Mouse (Mus musculus) midbrain, embryonic 15.5 days (tissue): ENCODE measurements around the gene Capsl. TPM values are rescaled to one million over a fixed set of nuclear protein-coding genes. Genes with fewer than 3 reads are reported as not detected.

ENCODE experiments used
- ATAC-seq: fragments of 200-750 bp; cut with Nextera tagmentation; replicated peaks from 2 replicates; pipeline ENCODE4 v1.8.0; 2017; ENCODE audit warnings: moderate TSS enrichment
- H3K27ac ChIP-seq: fragments of 300-500 bp; sonication (generic); 2 replicates; pipeline ENCODE4 v1.5.1; 2015; ENCODE audit warnings: mild to moderate bottlenecking, inconsistent platforms
- H3K27me3 ChIP-seq: fragments of 300-500 bp; sonication (generic); replicated peaks from 2 replicates; pipeline ENCODE4 v1.6.1; 2015; ENCODE audit warnings: inconsistent platforms
- H3K36me3 ChIP-seq: fragments of 300-500 bp; sonication (generic); replicated peaks from 2 replicates; pipeline ENCODE4 v1.6.1; 2015; ENCODE audit warnings: inconsistent platforms
- H3K4me1 ChIP-seq: fragments of 300-500 bp; sonication (generic); 2 replicates; pipeline ENCODE4 v1.6.1; 2015; ENCODE audit warnings: inconsistent platforms
- H3K4me2 ChIP-seq: fragments of 300-500 bp; sonication (generic); 2 replicates; pipeline ENCODE4 v1.6.1; 2015; ENCODE audit warnings: inconsistent platforms, mild to moderate bottlenecking, moderate library complexity
- H3K4me3 ChIP-seq: fragments of 300-500 bp; sonication (generic); 2 replicates; pipeline ENCODE4 v1.5.1; 2015; ENCODE audit warnings: mild to moderate bottlenecking, inconsistent platforms
- H3K9ac ChIP-seq: fragments of 300-500 bp; sonication (generic); 2 replicates; pipeline ENCODE4 v1.6.1; 2015; ENCODE audit warnings: mild to moderate bottlenecking, inconsistent platforms
- H3K9me3 ChIP-seq: fragments of 300-500 bp; sonication (generic); 2 replicates; pipeline ENCODE4 v1.6.1; 2016; ENCODE audit warnings: inconsistent platforms
- WGBS: fragments of 180-500 bp; shearing (Covaris S2); methylation state at CpG from one replicate; pipeline ENCODE4 v1.1.7; 2015; ENCODE audit warnings: mixed read lengths; 5-methylcytosine and 5-hydroxymethylcytosine counted together
- polyA plus RNA-seq: library from polyadenylated mRNA; unstranded; fragments of >200 nt; fragmentation: Nextera tagmentation; extraction: Ambion mirVana; gene quantifications from 2 replicates; pipeline ENCODE4 v1.2.1, GENCODE M21; 2015

Capsl gene
- polyA plus RNA-seq, 1 experiment from 2014 or later, result 3.7 TPM

DNA sequence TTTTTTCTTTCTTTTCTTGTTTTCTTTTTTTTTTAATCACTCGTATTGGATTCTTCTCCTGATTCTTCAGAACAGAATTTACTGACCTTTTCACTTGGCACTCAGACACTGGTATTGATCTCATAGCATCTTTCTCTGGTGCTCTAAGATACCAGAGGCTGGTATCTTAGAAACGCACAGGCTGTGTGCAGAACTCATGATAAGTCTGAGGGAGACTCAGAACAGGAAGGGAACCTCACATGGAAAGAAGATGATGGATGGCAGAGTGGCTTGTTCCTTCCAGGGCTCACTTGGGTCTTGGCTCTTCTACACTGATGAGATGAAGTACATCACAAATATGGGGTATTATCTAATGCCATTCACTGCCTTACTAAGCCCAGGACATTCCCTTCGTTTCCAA, 36.8 kb downstream of the Capsl start:
- Histone ChIP-seq H3K4me1 (no peaks in the 10 kb centered on the region), H3K36me3 (no peaks in the 10 kb centered on the region), H3K4me3 (no peak overlapping the region), H3K27me3 (no peaks in the 10 kb centered on the region), H3K27ac (no peak overlapping the region), H3K9ac (no peak overlapping the region), H3K4me2 (no peak overlapping the region), H3K9me3 (no peaks in the 10 kb centered on the region)
- ATAC-seq, result no peak
- WGBS, result 67% methylated on average over 3 of the region's 3 CpGs

DNA sequence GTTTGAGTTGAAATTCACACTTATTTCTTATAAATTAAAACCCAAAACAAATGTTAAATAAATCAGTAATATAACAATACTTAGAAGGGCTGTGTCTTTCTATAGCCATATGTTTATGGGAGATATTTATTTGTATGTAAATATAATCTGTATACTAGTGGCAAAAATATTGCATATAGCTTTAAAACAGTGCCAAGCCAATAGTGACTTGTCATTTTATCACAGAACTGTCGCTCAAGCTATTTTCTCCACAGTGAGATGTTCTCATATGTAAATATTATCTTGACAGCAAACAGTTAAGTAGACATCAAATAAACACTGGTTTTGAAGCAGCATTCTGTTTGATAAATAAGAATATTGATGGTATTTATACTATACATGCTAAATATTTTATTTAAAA, 37.4 kb downstream of the Capsl start:
- Histone ChIP-seq H3K9me3 (no peaks in the 10 kb centered on the region), H3K4me1 (no peaks in the 10 kb centered on the region), H3K36me3 (no peaks in the 10 kb centered on the region), H3K9ac (no peak overlapping the region), H3K4me3 (no peak overlapping the region), H3K4me2 (no peak overlapping the region), H3K27ac (no peak overlapping the region), H3K27me3 (no peaks in the 10 kb centered on the region)
- WGBS, result 93% methylated on average over 1 of the region's 1 CpGs
- ATAC-seq, result no peak

GRCm38 (mm10) chr15:9489417-9490118, 53.7 kb downstream of the Capsl start:
- Histone ChIP-seq H3K36me3 (no peaks in the 10 kb centered on the region), H3K27ac (no peak overlapping the region), H3K4me3 (no peak overlapping the region), H3K9me3 (no peaks in the 10 kb centered on the region), H3K9ac (no peak overlapping the region), H3K4me1 (no peaks in the 10 kb centered on the region), H3K27me3 (no peaks in the 10 kb centered on the region), H3K4me2 (no peak overlapping the region)
- WGBS, result 89% methylated on average over 2 of the region's 2 CpGs
- no peak for ATAC-seq

- no peak overlapping the region for H3K27ac ChIP-seq
Observed at GRCm38 (mm10) chr15:9492077-9492476, 56.2 kb downstream of the Capsl start.

More at GRCm38 (mm10) chr15:9492077-9492476, 56.2 kb downstream of the Capsl start:
- no peak overlapping the region for H3K9ac ChIP-seq
- H3K4me3 ChIP-seq, result no peak overlapping the region
- WGBS, result 77% methylated on average over 3 of the region's 3 CpGs
- no peaks in the 10 kb centered on the region for H3K4me1 ChIP-seq
- no peak overlapping the region for H3K4me2 ChIP-seq
- H3K9me3 ChIP-seq, result no peaks in the 10 kb centered on the region
- no peaks in the 10 kb centered on the region for H3K36me3 ChIP-seq
- no peak for ATAC-seq
- no peaks in the 10 kb centered on the region for H3K27me3 ChIP-seq

Other genes starting within 250 kb of the Capsl start
- gene Ugt3a1, start 159.1 kb upstream of the Capsl start, polyA plus RNA-seq, result not detected in 2 replicates
- gene Ugt3a2, start 100.5 kb upstream of the Capsl start, polyA plus RNA-seq, result not detected in 2 replicates
- not detected in 2 replicates for gene Il7r, start 94.1 kb downstream of the Capsl start, polyA plus RNA-seq